Mouse (Mus musculus) R1 (cell line): ENCODE measurements around the gene Zfp867.
A peak's percentile ranks its signal among the peaks of the same experiment; 100 is the strongest.

ENCODE experiments used
- DNase-seq: peaks from one replicate; pipeline ENCODE4 v3.0.0-alpha.2; 2018; ENCODE audit warnings: low read depth, low spot score

Zfp867 gene

DNA sequence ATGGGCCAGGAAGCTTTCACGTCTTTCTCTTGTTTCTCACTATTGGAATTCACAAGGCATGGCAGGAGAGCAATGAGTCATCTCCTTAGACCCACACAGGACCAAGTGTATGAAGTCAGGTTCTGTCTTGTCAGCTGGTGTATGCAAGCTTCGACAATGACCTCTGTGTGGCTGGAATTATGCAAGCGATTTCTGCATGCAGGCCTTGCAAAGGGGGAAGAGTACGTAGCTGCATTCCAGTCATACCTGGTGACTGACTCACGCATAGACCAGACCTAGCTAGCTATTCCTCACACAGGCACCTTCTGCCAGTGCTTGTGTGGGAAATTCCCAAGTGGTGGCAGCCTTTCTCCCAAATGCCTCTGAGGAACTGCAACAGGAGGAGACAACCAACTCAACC lies 13.3 kb downstream of the Zfp867 start:
- peak; percentile 98 for DNase-seq

DNA sequence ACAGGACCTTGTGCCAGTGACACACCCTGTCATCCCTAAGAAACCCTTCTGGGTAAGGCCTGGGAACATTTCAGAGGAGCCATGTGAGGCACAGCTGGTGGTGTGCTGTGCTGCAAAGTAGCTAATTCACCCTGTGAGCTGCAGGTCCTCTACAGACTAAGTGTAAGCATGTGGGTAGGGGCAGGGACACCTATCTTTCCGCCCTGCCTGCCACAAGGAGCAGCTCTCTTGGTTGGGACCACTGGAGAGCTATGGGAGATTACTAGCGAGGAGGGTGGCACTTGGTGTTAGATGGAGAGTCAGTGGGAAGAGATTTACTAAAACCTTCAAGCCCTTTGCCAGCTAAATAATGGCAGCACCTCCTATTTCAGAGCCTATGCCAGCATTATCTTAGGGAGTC lies 15.4 kb downstream of the Zfp867 start:
- DNase-seq: no peak

DNA sequence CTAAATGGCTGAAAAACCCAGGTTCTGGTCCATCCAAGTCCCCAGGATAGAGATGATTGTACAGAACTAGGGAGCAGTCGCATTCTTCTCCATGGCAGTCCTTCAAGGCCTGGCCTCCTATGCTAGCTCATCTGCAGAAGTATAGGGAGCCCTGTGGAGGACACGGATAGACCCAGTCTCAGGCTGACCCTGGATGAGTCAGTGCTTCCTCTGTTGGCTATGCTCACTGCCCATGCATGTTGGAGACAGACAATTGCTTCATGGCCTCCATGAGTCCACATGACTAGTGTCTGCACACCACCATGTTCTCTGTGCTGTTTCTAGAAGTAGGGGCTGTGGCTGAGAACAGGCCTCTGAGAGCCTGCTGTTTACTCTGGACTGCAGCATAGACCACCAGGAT lies 15.9 kb downstream of the Zfp867 start:
- DNase-seq: no peak

DNA sequence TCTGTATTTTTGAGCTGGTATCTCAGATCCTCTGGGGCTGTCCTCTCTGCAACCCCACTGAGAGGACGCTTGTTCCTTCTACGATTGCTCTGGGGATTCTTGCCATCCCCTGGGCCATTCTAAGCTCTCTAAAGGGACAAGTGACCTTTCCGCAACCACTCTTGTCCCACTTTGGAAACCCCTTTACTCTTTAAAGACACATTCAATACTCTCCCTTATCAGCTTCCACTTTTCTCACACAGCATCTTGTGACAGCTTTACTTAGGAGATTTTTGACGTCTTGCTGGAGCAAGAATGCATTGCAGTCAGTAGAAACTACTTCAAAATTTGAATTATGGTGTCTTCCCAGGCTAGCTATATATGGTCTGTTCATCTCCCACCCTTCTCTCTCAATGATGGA lies 21.2 kb downstream of the Zfp867 start, which contains the start of gene Snap47:
TSS of gene Snap47 (minus strand) at position 101 of the 400 bp plus-strand sequence.
- DNase-seq: no peak

DNA sequence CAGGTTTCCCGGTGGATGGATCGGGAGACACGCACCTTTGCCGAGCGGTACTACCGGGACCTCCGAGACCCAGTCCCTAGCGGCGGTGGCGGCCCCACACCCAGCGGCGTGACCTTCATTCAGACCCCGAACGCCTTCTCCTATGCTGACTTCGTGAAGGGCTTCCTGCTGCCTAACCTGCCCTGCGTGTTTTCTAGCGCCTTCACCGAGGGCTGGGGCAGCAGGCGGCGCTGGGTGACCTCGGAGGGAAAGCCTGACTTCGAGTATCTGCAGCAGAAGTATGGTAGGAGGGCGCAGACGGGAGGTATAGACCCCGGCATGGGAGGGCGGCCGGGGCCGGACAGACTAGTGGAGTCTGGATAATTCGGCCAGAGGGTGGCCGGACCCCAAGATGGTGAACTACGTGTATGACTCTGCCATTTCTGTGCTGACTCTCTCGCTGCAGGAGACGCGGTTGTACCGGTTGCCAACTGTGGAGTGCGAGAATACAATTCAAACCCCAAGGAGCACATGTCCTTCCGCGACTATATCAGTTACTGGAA lies 22.0 kb downstream of the Zfp867 start:
- no peak for DNase-seq

DNA sequence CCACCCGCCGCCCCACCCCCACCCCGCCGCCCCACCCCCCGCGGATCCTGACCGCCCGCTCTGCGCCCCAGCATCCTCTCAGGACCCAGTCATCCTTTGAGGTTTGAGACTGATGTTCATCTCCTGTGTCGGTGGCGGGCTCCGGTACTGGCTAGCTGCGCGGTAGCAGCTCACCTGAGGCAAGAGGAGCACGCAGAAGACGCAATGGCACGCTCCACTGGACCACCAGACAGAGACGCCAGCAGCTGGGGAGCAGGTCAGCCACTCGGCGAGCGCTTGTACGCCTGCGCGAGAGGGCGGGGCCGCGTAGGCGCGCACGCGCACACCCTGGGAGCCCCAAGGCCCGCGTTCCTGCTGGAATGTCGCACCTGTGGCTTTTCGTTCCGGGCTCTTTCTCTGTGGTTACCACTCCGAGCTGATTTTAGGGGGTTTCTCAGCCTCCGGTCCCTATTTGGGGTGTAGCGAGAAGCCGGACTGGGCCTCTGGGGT lies 22.5 kb downstream of the Zfp867 start, which contains the start of gene Jmjd4:
TSS of gene Jmjd4 (plus strand) at position 305 of the 489 bp plus-strand sequence.
- peak; percentile 94 for DNase-seq

DNA sequence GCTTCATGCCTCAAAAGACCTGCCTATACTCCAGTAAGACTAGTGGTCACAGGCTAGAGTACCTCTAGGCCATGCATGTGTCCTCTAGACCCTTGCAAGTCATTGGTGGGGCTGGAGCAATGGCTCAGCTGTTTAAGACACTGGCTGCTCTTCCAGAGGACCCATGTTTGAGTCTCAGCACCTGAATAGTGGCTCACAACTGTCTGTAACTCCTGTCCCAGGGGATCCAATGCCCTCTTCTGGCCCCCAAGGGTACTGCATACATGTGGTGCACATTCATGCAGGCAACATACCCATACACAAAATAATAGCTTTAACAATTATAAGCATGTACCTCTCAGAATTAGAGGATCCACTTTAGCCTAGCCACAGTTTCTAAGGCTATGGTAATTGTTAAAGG lies 29.2 kb downstream of the Zfp867 start:
- DNase-seq: peak; percentile 69

DNA sequence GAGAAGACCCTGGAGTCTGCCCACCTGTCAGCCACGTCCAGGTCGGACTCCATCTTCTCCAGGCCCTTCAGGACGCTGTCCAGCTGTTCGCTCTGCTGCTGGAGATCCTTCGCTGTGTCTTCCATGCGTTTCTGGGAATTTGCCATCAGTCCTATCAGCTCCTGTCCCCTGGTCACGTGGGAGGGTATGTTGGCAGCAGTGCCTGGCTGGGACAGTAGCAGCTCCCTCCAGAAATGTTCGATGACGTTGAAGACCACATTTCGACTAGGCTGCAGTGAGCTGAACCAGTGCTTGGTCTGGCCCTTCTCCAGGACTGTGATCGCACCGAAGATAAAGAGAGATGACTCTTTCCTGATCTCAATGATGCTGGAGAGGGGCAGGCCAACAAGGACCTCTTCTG lies 34.3 kb downstream of the Zfp867 start:
- no peak for DNase-seq

DNA sequence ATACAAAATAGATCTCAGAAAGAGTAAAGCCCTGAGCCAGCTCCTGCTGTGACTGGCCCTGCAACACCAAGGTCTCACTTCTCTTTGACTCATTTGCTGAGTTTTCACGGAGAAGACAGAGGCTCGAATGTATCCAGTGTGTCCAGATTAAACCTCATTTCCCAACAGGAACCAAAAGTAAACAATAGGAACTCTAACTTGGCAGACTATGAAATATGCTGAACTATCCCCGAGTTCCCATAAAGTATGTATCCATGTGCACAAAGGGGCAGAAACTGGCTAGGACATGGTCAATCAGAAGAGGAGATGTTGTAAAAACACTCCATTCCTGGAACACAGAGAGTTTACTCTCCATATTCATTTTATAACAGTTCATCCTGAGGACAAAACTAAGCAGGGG lies 40.0 kb downstream of the Zfp867 start:
- no peak for DNase-seq

DNA sequence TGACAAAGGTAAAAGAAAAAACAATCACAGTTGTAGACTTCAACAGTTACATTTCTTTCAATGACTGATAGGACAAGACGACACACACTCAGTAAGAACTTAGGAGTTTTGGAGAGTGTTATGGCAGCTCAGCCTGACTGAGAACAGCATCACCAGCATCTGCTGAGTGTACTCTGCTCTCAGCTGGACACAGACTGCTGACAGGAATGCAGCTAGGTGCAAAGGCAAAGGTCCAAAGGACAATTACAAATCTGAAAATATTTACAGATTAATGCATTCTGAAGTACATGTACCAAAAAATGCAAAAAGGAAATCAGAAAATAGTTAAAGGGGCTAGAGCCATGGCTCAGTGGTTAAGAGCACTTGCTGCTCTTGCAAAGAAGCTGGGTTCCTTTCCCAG lies 42.3 kb downstream of the Zfp867 start:
- DNase-seq: no peak

DNA sequence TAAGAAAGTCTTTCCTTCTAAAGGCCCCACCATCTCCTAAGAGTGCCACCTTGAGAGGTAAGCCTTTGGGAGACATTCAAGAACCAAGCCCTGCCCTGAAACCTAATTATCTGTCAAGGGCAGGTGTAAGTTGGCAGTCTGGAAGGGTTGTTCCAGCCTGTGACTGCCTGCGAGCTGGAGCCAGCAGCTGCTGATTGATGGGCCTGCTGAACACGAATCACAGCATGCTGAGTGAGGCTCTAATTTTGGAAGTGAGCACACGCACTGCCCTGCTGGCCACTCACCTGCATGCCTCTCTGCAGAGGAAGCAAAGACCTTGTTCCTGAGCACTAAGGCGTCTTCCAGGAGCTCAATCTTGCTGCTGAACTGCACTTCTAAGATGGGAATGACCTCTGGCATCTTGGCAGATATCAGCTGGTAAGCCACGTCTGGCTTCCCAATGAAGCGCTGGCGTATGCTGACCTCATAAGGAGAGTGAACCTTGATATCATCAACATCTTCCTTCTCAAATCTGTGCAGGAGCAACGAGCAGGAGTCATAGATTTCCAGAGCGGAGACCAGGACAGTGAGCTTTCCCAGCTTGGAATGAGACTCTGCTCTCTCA lies 44.1 kb downstream of the Zfp867 start:
- no peak for DNase-seq

DNA sequence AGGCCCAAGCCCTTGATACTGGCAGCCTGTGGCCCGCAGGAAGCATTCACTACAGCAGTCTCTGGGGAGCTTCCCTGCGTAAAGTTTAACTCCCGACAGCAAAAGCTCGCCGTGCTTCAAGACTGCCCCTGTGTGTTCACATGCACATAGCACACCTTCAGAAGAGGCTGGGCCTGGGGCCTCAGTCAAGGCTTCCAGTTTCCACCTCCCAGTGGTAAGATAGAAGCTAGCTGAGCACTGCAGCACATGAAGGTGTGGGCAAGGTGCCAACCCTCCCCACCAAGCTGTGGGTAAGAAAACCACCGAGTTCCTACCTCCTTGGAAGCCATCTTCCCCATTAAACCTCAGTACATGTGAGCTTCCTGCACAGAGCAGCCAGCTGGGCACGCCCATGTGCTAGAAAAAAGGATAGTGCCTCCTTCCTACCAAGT lies 46.6 kb downstream of the Zfp867 start:
- peak; percentile 54 for DNase-seq

DNA sequence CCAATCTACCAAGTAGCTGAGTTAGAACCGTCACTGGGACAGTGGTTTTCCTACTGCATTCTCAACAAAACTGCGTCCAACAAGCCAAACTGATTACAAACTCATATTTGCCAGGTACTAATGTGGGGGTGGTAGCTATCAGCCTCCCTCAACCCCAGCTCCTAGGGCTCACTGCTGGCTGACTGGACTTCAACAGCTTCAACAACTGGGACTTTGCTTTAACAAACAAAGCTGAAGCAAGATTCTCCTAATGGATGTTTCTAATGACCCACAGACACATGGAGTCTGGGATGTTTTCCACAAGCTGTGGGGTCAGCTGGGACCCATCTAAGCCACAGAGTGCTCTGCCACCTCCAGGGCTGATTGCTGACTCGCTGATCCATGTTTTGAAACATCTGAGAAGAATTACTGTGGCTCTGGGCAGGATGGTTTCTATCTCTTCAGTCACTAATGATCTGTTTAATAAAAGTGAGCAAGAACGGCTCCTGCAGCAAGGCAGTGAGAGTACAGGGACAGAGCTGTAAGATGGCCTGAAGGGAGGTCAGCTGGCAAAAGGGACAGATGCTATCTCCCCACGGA lies 49.2 kb downstream of the Zfp867 start:
- DNase-seq: no peak

DNA sequence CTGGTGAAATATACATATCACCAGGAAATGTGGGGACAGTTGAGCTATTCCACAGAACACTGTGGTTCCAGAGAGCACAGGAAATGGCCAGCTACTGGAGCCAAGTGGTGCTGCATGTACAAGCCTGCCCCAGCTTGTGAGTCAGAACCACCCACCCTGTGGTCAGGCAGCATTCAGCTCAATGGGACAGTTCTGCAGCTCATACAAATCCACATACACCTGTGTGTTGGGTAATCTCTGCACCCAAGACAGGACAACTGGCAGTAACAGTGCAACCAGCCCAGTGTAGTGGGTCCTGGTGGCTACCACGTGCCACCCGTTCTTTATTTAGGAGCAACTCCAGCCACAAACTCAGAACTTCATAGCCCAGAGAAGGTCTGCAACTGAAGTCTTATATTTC lies 50.3 kb downstream of the Zfp867 start:
- DNase-seq: no peak

DNA sequence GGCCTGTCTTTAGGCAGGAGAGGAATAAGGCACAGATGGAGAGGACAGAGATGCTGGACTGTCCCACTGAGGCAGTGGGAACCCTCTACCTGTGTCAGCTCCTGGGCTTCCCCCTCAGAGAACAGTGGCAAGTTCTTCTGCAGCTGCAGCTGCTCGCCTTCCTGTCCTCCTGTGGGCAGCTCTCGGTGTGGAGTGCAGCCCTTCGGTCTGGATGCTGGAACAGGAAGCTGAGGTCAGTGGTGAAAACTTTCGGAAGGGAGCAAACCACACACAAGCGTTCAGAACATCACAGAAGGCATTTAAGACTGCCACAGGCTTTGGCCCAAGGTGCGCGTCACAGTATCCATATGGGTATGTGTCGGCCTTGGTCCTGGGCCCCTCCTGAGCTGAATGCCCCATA lies 50.8 kb downstream of the Zfp867 start:
- DNase-seq: no peak

DNA sequence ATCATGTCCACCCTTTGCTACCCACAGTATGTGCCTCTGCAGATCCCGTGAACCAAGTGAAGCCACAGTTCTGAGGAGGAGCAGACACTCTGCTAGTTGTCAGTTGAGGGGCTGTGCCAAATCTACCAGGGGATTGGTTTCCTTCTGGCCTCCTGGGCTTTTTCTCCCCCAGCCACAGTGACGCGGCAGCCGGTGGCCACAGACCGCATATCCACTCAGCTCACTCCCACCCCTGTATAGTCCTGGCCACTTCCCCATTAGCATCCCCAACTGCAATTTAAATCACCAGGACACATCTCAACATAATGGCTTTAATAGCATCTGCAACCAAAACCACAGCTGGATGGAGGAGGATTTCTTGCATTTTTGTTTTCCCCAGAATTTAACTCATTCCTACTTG lies 53.6 kb downstream of the Zfp867 start:
- no peak for DNase-seq

DNA sequence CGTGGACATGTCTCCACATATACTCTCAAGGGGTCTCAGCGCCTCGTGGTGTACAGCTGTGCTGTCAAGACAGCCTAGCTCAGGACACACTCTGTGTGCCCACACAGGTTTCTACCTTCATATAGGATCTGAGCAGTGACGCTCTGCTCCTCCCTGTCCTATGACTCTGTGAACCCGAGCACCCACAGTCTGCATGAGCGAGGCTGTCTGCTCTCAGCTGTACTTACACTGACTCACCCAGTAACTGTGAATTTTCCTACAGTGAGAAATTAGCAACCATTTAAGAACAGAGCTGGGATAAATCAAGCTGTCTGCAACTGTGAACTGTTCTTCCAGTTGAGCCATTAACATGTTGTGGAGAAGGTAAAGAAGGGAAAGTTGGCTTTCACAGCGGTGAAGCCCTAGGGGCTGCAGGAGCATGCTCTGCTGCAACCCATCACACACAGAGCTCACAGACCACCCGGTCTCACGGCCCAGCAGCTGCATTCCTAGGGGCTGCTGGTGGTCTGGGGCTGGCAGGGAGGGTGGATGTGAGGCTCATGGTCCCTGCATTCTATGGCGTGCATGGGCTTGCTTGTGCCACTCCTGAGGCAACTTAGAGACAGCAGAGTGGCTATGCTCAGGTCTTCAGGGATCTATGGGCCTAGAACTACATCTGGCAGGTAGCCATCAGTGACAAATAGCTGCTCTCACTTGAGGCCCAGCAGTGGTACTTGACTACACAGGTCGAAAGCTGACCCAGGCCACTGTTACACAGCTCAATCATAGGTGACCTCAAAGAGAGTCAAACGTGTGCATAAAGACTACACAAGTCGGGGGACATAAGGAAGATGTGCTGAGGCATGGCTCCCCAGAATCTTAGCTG lies 59.0 kb downstream of the Zfp867 start:
- DNase-seq: no peak

DNA sequence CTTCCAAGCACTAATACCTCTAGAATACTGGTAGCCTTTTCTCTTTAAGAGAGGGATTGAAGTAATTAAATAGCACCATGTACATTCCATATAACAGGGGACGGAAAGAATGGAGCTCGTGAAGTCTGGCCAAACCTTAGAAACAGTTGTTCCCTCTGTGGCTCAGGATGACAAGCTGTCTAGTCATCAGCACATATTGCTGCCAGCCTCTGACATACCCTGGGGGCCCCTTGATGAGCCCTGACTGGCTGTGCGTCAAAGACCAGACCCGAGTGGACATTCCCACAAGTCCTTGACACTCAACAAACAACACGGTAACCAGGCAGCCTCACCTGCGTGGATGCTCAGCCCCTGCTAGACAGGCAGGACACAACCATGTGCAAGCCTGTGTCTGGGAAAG lies 60.2 kb downstream of the Zfp867 start:
- DNase-seq: no peak
